Mouse (Mus musculus) lung, embryonic 16.5 days (tissue): Measurements from ENCODE around the gene Rcbtb2. TPM values are rescaled to one million over a fixed set of nuclear protein-coding genes. Genes with fewer than 3 reads are reported as not detected.

Experiments
- ATAC-seq: fragments of 200-750 bp; cut with Nextera tagmentation; 2 replicates; pipeline ENCODE4 v1.8.0; 2017; ENCODE audit warnings: low read depth, mild to moderate bottlenecking, moderate library complexity
- H3K27ac ChIP-seq: fragments of 300-500 bp; sonication (generic); 2 replicates; pipeline ENCODE4 v1.5.1; 2014; ENCODE audit warnings: mild to moderate bottlenecking, control low read depth, low read length
- H3K27me3 ChIP-seq: fragments of 300-500 bp; sonication (generic); 2 replicates; pipeline ENCODE4 v1.6.1; 2014; ENCODE audit warnings: low read depth, low read length, mixed read lengths; ENCODE audit not compliant: control insufficient read depth, insufficient read depth
- H3K36me3 ChIP-seq: fragments of 300-500 bp; sonication (generic); 2 replicates; pipeline ENCODE4 v1.6.1; 2014; ENCODE audit warnings: low read length; ENCODE audit not compliant: control insufficient read depth, insufficient read depth
- H3K4me1 ChIP-seq: fragments of 300-500 bp; sonication (generic); replicated peaks from 2 replicates; pipeline ENCODE4 v1.6.1; 2014; ENCODE audit warnings: low read length, mixed read lengths; ENCODE audit not compliant: control insufficient read depth, insufficient read depth
- H3K4me2 ChIP-seq: fragments of 300-500 bp; sonication (generic); 2 replicates; pipeline ENCODE4 v1.6.1; 2014; ENCODE audit warnings: low read depth, low read length, control low read depth
- H3K4me3 ChIP-seq: fragments of 300-500 bp; sonication (generic); 2 replicates; pipeline ENCODE4 v1.5.1; 2014; ENCODE audit warnings: mild to moderate bottlenecking, low read length, control low read depth
- H3K9ac ChIP-seq: fragments of 300-500 bp; sonication (generic); 2 replicates; pipeline ENCODE4 v1.6.1; 2014; ENCODE audit warnings: low read length, control low read depth
- H3K9me3 ChIP-seq: fragments of 300-500 bp; sonication (generic); 2 replicates; pipeline ENCODE4 v1.6.1; 2016; ENCODE audit warnings: low read length; ENCODE audit not compliant: control insufficient read depth
- WGBS: fragments of 180-500 bp; shearing (Covaris S2); extraction: QIAGEN DNeasy Blood & Tissue Kit; methylation state at CpG from one replicate; pipeline ENCODE4 v1.1.7; 2014; 5-methylcytosine and 5-hydroxymethylcytosine counted together
- polyA plus RNA-seq: library from polyadenylated mRNA; unstranded; fragments of >200 nt; fragmentation: Nextera tagmentation; extraction: Ambion mirVana; gene quantifications from 2 replicates; pipeline ENCODE4 v1.2.1, GENCODE M21; 2015

The Rcbtb2 gene
- polyA plus RNA-seq, 1 experiment from 2014 or later = 101 TPM

DNA sequence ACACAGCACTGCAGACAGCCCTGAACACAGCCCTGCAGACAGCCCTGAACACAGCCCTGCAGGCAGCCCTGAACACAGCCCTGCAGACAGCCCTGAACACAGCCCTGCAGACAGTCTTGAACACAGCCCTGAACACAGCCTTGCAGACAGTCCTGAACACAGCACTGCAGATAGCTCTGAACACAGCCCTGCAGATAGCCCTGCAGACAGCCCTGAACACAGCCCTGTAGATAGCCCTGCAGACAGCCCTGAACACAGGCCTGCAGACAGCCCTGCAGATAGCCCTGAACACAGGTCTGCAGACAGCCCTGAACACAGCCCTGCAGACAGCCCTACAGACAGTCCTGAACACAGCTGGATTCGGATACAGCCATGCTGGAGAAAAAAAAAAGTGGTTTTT, 52.2 kb downstream of the Rcbtb2 start:
- Histone ChIP-seq H3K36me3 (peaks cover 26% of the 10 kb centered on the region), H3K4me2 (no peak overlapping the region), H3K9me3 (no peaks in the 10 kb centered on the region), H3K27ac (no peak overlapping the region), H3K27me3 (no peaks in the 10 kb centered on the region), H3K4me1 (peaks cover 3% of the 10 kb centered on the region; the same call in 1 of the 2 replicates), H3K4me3 (no peak overlapping the region), H3K9ac (no peak overlapping the region)
- 67% methylated on average over 1 of the region's 1 CpGs for WGBS
- no peak for ATAC-seq

DNA sequence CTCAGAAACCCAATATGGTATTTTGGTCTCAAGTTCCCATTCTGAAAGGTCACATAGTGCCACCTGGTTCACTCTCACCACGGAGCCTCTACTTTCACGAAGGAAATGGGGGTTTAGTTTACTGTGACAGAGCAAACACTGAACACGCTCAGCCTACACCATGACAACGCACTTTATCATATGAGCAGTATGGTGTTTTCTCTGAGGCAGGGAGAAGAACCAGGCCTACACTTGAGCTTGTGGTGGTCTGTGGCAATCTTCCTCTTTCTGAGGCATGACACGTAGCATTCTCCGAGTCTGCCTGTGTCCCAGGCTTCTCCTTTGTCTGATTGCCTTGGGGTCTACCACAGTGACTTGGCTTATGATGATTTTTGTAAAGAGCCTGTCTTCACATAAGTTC, 53.0 kb downstream of the Rcbtb2 start:
- Histone ChIP-seq H3K4me3 (no peak overlapping the region), H3K4me2 (no peak overlapping the region), H3K9me3 (no peaks in the 10 kb centered on the region), H3K4me1 (peaks cover 3% of the 10 kb centered on the region; the same call in 1 of the 2 replicates), H3K27me3 (no peaks in the 10 kb centered on the region), H3K9ac (no peak overlapping the region), H3K27ac (no peak overlapping the region), H3K36me3 (peaks cover 23% of the 10 kb centered on the region)
- no peak for ATAC-seq
- 75% methylated on average over 6 of the region's 6 CpGs for WGBS

GRCm38 (mm10) chr14:73176266-73176665, 53.4 kb downstream of the Rcbtb2 start:
- 75% methylated on average over 5 of the region's 5 CpGs for WGBS
- Histone ChIP-seq H3K4me3 (no peak overlapping the region), H3K9me3 (no peaks in the 10 kb centered on the region), H3K4me2 (no peak overlapping the region), H3K27ac (no peak overlapping the region), H3K27me3 (no peaks in the 10 kb centered on the region), H3K36me3 (peaks cover 20% of the 10 kb centered on the region), H3K9ac (no peak overlapping the region), H3K4me1 (peaks cover 3% of the 10 kb centered on the region; the same call in 1 of the 2 replicates)
- no peak for ATAC-seq

DNA sequence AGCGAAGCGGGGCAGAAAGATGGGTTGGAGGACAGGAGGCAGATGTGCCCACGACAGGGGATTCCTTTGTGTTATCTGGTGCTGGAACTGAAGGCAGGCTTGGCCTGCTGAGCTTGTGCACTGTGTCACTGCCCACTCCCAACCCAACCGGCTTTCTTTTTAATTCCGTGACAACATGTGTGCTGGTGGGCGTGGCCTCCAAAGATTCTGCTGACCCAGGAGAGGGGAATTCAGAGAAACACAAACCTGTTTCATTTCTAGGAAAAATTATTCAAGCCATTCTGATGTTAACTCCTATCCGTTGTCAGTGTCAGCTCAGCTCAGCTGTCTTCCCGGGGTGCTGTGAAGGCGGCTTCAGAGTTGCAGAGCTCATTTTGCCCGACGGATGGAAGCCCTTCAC, 55.1 kb downstream of the Rcbtb2 start:
- Histone ChIP-seq H3K9me3 (no peaks in the 10 kb centered on the region), H3K27ac (peak overlapping the region; percentile 38; the same call in 1 of the 2 replicates), H3K4me3 (no peak overlapping the region), H3K9ac (no peak overlapping the region), H3K36me3 (peaks cover 21% of the 10 kb centered on the region), H3K27me3 (no peaks in the 10 kb centered on the region), H3K4me1 (peaks cover 3% of the 10 kb centered on the region; the same call in 1 of the 2 replicates), H3K4me2 (no peak overlapping the region)
- no peak for ATAC-seq
- 86% methylated on average over 11 of the region's 11 CpGs for WGBS

DNA sequence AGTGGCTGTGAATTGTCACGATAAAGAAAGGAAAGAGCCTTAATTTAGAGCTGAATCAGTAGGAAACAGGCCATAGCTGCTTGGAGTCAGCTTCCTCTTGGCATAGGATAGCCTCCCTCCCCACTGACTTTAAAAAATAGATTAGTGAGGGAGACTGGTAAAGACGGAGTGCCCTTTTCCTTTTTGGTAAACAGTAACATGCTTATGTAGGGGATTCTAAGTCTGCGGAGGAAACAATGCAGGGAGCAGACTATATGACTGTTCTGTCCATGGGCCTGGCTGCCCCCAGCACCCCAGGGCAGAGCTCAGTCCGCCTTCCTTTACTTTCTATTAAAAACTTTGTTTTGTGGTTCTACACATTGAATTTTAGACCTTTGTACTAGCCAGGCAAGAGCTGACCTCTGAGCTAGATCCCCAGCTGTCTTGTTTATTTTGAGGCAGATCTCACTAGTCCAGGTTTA, 56.4 kb downstream of the Rcbtb2 start:
- Histone ChIP-seq H3K4me2 (no peak overlapping the region), H3K9me3 (peaks cover under 1% of the 10 kb centered on the region; the same call in 1 of the 2 replicates), H3K4me3 (no peak overlapping the region), H3K9ac (no peak overlapping the region), H3K4me1 (peaks cover 3% of the 10 kb centered on the region; the same call in 1 of the 2 replicates), H3K27me3 (no peaks in the 10 kb centered on the region), H3K36me3 (peaks cover 19% of the 10 kb centered on the region), H3K27ac (peak overlapping the region; percentile 48)
- ATAC-seq = peak; percentile 74
- WGBS = 66% methylated on average over 4 of the region's 4 CpGs

DNA sequence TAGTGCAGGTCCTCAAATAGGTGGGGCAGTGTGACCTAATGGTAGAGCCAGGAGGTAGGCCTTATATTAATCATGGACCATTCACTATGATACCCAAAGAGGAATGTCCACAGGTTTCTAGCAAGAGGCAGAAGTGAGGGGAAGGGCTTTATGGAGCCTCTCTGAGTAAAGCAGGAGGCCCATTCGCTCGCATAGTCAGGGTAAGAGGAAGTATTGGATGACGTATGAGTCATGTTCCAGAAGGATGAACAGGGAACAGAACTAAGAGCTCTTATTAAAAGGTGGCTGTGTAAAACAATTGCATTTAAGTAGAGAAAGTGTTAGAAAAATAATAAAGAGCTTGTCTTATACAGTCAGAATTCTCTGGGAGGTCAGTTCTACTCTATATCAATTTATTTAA, 57.8 kb downstream of the Rcbtb2 start:
- peaks cover 2% of the 10 kb centered on the region; the same call in 1 of the 2 replicates for H3K9me3 ChIP-seq
- no peak overlapping the region for H3K4me3 ChIP-seq
- WGBS = 57% methylated on average over 3 of the region's 3 CpGs
- ATAC-seq = no peak
- no peak overlapping the region for H3K9ac ChIP-seq
- H3K4me2 ChIP-seq = no peak overlapping the region
- no peak overlapping the region for H3K27ac ChIP-seq
- H3K27me3 ChIP-seq = no peaks in the 10 kb centered on the region
- peaks cover 24% of the 10 kb centered on the region for H3K36me3 ChIP-seq
- H3K4me1 ChIP-seq = no peaks in the 10 kb centered on the region

DNA sequence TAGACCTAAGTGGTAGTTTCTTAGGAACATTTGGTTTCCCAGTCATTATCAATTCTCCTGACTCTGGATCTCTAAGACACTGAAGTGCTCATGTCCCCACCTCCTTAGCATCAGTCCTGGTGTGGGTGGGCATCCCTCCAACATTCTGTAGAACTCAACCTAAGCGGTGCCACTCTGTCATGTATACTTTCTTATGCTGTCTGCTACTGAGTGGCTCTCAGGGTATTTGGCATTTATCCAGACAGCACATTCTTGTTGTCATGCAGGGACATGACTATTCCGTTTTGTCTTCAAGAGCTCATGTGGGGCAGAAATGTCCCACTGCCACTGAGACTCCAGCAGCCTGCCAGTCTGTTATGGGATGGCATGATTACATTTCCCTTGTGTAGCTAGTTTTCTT, 58.3 kb downstream of the Rcbtb2 start:
- Histone ChIP-seq H3K36me3 (peaks cover 23% of the 10 kb centered on the region), H3K9me3 (peaks cover 2% of the 10 kb centered on the region; the same call in 1 of the 2 replicates), H3K9ac (no peak overlapping the region), H3K4me1 (no peaks in the 10 kb centered on the region), H3K27ac (no peak overlapping the region), H3K27me3 (no peaks in the 10 kb centered on the region), H3K4me3 (no peak overlapping the region), H3K4me2 (no peak overlapping the region)
- 0 out of 2 replicates have a peak, but pooled peaks have one; percentile 14 for ATAC-seq
- WGBS = 28% methylated on average over 2 of the region's 2 CpGs

DNA sequence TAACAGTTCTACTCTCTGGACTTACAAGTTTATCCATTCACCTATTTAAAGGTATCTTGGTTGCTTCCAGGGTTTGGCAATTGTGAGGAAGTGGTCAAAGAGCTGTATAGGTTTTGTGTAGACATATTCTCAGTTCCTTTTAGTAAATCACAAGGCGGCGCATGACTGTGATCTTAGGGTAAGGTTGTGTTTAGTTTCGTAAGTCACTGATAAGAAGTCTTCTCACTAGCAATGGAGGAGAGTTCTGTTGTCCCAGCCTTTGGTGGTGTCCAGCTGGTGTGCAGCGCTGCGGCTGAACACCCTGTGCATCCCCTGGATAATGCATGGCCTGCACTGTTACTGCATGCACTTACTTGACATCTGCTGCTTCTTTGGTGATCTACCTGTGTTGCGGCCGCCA, 64.0 kb downstream of the Rcbtb2 start:
- H3K9me3 ChIP-seq = peaks cover 2% of the 10 kb centered on the region; the same call in 1 of the 2 replicates
- H3K4me2 ChIP-seq = no peak overlapping the region
- no peak overlapping the region for H3K9ac ChIP-seq
- no peaks in the 10 kb centered on the region for H3K4me1 ChIP-seq
- WGBS = 88% methylated on average over 7 of the region's 7 CpGs
- H3K27me3 ChIP-seq = no peaks in the 10 kb centered on the region
- no peak overlapping the region for H3K4me3 ChIP-seq
- H3K36me3 ChIP-seq = peaks cover 15% of the 10 kb centered on the region
- no peak for ATAC-seq
- no peak overlapping the region for H3K27ac ChIP-seq

GRCm38 (mm10) chr14:73199058-73199457, 76.2 kb downstream of the Rcbtb2 start:
- Histone ChIP-seq H3K9ac (no peak overlapping the region), H3K27me3 (no peaks in the 10 kb centered on the region), H3K27ac (no peak overlapping the region), H3K9me3 (no peaks in the 10 kb centered on the region), H3K36me3 (0 out of 2 replicates have a peak, but pooled peaks cover 2% of the 10 kb centered on the region), H3K4me2 (no peak overlapping the region), H3K4me3 (no peak overlapping the region), H3K4me1 (no peaks in the 10 kb centered on the region)
- ATAC-seq = no peak
- WGBS = 78% methylated on average over 5 of the region's 5 CpGs
